Mouse (Mus musculus) forebrain, embryonic 12.5 days (tissue): Measurements from ENCODE around the gene Fam83e. TPM values are rescaled to one million over a fixed set of nuclear protein-coding genes. Genes with fewer than 3 reads are reported as not detected.
A peak's percentile ranks its signal among the peaks of the same experiment; 100 is the strongest.

Source experiments
- ATAC-seq: fragments of 200-750 bp; cut with Nextera tagmentation; 2 replicates; pipeline ENCODE4 v1.8.0; 2017; ENCODE audit warnings: moderate TSS enrichment; ENCODE audit not compliant: low FRiP score
- H3K27ac ChIP-seq: fragments of 300-500 bp; sonication (generic); 2 replicates; pipeline ENCODE4 v1.5.1; 2016; ENCODE audit warnings: mild to moderate bottlenecking
- H3K27me3 ChIP-seq: fragments of 300-500 bp; sonication (generic); 2 replicates; pipeline ENCODE4 v1.6.1; 2016; ENCODE audit warnings: mild to moderate bottlenecking
- H3K36me3 ChIP-seq: fragments of 300-500 bp; sonication (generic); replicated peaks from 2 replicates; pipeline ENCODE4 v1.6.1; 2016; ENCODE audit warnings: mild to moderate bottlenecking
- H3K4me1 ChIP-seq: fragments of 300-500 bp; sonication (generic); 2 replicates; pipeline ENCODE4 v1.6.1; 2016
- H3K4me2 ChIP-seq: fragments of 300-500 bp; sonication (generic); 2 replicates; pipeline ENCODE4 v1.6.1; 2016; ENCODE audit warnings: mild to moderate bottlenecking, moderate library complexity
- H3K4me3 ChIP-seq: fragments of 300-500 bp; sonication (generic); replicated peaks from 2 replicates; pipeline ENCODE4 v1.5.1; 2016; ENCODE audit warnings: mild to moderate bottlenecking
- H3K9ac ChIP-seq: fragments of 300-500 bp; sonication (generic); 2 replicates; pipeline ENCODE4 v1.6.1; 2016; ENCODE audit warnings: mild to moderate bottlenecking
- H3K9me3 ChIP-seq: fragments of 300-500 bp; sonication (generic); 2 replicates; pipeline ENCODE4 v1.6.1; 2016
- WGBS: fragments of 180-500 bp; shearing (Covaris S2); methylation state at CpG from one replicate; pipeline ENCODE4 v1.1.7; 2016; 5-methylcytosine and 5-hydroxymethylcytosine counted together
- polyA plus RNA-seq: library from polyadenylated mRNA; unstranded; fragments of >200 nt; fragmentation: Nextera tagmentation; extraction: Ambion mirVana; gene quantifications from 2 replicates; pipeline ENCODE4 v1.2.1, GENCODE M21; 2016

Gene Fam83e
- 1.1 and 1.5 TPM in 2 replicates for polyA plus RNA-seq

DNA sequence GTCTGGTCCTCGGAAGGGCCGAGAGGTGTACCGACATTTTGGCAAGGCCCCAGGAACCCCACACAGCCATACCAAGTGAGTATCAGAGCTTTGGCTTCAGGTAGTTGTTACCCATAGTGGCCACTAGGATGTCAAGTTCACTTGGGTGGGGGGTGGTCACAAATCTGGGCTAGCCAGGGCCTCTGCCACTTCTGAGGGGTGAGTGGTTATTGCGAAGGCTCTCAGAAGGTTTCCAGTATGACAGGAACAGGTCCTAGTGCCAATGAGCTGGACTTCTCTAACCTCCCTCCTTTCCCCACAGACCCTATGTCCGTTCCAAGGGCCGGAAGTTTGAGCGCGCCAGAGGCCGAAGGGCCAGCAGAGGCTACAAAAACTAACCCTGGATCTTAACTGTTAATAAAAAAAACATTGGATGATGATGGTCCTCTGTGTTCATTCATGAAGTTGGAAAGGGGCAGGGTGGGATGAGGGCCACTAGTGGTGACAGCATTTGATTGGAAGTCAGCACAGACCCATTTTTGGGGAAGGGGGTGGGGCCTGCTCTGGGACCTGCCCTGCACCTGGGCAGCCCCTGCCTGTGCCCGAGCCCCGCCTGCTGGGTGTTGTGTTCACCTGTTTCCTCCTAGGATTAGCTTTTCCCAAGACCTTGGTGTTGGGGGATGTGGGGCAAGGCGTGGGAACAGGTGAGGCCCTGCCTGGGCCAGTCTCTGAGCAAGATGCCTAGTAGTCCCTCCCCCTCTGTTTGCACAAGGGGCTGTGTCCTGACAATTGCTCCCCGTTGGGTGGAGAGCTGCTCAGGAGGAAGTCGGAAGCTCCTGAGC is at the start of gene Fam83e:
Gene Fam83e, plus strand, starts transcription at position 800 of the 821 bp plus-strand sequence.
- no peak within 1 kb of the TSS for H3K9ac ChIP-seq
- H3K4me1 ChIP-seq: peaks cover 32% of the 10 kb centered on the region
- H3K36me3 ChIP-seq: peaks cover 66% of the 10 kb centered on the region
- 83% methylated on average over 14 of the region's 14 CpGs for WGBS
- no peak within 1 kb of the TSS for H3K4me2 ChIP-seq
- H3K27ac ChIP-seq: 0 out of 2 replicates have a peak within 1 kb of the TSS, but pooled peaks have one; percentile 59
- no peaks in the 10 kb centered on the region for H3K9me3 ChIP-seq
- no peak within 1 kb of the TSS for H3K4me3 ChIP-seq
- H3K27me3 ChIP-seq: no peaks in the 10 kb centered on the region
- no peak for ATAC-seq

DNA sequence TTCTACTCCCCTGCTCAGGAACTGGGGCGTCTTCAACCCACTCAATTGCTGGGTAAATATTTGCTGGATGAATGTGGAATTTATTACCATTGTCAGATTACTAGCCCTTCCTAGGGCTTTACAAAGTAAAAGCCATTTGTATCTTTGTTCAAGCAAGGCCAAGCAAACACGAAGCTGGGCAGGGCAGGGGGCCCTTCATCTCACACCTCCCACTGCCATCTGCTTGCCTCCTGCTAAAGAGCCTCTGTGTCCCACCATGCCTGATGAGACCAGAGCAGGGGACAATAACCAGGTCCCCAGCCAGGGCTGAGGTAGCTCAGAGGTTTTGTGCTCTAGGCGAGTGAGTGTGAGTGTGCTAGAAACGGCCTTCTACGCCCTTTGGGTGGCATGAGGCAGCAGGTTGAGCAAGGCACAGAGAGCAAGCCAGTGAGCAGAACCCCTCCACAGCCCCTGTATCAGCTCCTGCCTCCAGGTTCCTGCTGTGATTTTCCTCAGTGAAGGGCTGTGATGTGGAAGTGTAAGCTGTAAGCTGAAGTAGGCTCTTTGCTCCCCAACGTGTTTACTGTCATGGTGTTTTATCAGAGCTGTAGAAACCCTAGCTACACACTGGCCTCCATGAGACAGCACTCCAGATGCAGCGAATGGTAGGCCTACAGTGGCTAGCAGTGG is 43.3 kb upstream of the Fam83e start:
- Histone ChIP-seq H3K27ac (no peak overlapping the region), H3K4me1 (peaks cover 5% of the 10 kb centered on the region), H3K9me3 (no peaks in the 10 kb centered on the region), H3K36me3 (no peaks in the 10 kb centered on the region), H3K4me3 (no peak overlapping the region), H3K27me3 (peaks cover 10% of the 10 kb centered on the region; the same call in 1 of the 2 replicates), H3K4me2 (no peak overlapping the region), H3K9ac (no peak overlapping the region)
- WGBS: 86% methylated on average over 7 of the region's 7 CpGs
- ATAC-seq: no peak

DNA sequence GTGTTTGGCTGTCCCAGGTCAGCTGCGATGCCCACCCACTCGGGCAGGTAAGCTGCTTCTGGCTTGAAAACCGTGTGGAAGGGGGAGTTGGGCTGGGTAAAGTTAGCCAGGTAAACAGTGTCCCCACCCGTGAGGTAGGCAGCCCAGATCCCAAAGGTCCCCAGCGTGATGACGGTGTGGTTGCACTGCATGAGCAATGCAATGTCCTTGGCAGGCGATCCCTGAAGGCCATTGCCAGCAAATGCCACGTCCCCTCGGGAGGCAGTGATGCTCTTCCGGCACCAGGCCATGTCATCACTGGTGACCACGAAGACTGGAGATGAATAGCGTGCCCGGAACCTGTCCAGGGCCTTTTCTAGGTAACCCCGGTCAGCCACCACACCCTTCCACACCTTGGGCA is 42.5 kb upstream of the Fam83e start:
- Histone ChIP-seq H3K9me3 (no peaks in the 10 kb centered on the region), H3K36me3 (no peaks in the 10 kb centered on the region), H3K4me3 (no peak overlapping the region), H3K27ac (no peak overlapping the region), H3K4me1 (peaks cover 9% of the 10 kb centered on the region), H3K9ac (no peak overlapping the region), H3K27me3 (peaks cover 9% of the 10 kb centered on the region; the same call in 1 of the 2 replicates), H3K4me2 (no peak overlapping the region)
- 94% methylated on average over 14 of the region's 14 CpGs for WGBS
- ATAC-seq: no peak

DNA sequence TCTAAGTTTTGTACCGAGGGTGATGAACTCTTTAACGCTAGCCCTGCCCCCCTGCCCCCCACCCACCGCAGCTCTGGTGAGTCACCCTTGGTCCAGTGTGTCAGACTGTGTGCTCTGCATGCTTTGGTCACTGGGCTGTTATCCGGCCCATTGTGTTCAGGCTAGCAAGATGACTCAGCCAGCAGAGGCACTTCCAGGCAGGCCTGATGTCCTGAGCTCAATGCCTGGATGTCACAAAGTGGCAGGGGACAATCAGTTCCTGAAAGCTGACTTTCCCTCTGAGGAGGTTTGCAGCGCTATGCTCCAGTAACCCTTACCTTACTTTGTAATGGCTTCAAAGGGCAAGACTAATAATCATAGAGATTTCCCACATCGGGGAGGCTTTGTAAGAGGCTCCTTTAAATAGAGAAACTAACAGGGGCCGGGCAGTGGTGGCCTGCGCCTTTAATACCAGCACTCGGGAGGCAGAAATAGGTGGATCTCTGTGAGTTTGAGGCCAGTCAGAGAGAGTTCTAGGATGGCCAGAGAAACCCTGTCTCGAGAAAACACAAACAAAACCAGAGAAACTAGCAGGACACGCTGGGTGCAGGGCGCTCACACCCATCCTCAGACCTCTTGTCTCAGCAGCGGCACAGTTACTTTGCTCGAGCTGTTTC is 40.9 kb upstream of the Fam83e start:
- H3K4me3 ChIP-seq: no peak overlapping the region
- no peak overlapping the region for H3K27ac ChIP-seq
- H3K9ac ChIP-seq: no peak overlapping the region
- no peak for ATAC-seq
- H3K27me3 ChIP-seq: peaks cover 12% of the 10 kb centered on the region
- H3K4me2 ChIP-seq: no peak overlapping the region
- peaks cover 9% of the 10 kb centered on the region for H3K4me1 ChIP-seq
- H3K9me3 ChIP-seq: no peaks in the 10 kb centered on the region
- no peaks in the 10 kb centered on the region for H3K36me3 ChIP-seq
- 68% methylated on average over 14 of the region's 14 CpGs for WGBS

DNA sequence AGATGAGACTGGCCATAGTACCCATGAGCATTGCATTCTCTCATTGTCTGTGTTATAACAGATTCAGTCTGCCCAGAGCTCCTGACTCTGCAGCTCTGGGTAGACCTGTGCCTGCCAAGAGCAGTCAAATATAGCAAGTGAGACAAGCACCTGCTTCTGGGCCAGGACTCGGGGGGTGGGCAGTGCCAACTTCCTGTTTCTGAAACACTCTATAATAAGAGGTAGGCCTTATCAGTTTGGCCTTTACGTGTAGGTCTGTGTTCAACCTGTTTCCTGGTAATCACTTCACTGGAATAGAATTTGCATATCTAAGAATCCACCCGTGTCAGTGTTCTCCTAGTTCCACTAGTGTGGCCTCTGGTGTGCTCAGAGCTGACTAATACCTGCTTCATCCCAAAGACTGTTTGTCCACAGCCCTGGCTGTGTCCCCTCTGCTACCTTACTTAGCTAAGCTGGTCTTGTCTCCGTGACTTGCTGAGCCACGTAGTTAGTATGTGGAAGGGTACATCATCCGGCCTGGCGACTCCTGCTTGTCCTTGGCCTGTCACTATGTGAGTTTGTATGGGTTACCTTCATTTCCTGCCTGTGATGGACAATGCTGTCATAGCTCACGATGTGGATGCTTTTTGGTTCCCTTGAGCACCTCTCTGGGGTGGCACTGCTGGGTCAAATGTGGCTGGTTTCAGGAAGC is 39.8 kb upstream of the Fam83e start:
- Histone ChIP-seq H3K4me1 (peaks cover 13% of the 10 kb centered on the region), H3K4me2 (no peak overlapping the region), H3K9ac (no peak overlapping the region), H3K27me3 (peaks cover 20% of the 10 kb centered on the region), H3K36me3 (no peaks in the 10 kb centered on the region), H3K4me3 (no peak overlapping the region), H3K9me3 (no peaks in the 10 kb centered on the region), H3K27ac (no peak overlapping the region)
- no peak for ATAC-seq
- WGBS: 91% methylated on average over 8 of the region's 8 CpGs

DNA sequence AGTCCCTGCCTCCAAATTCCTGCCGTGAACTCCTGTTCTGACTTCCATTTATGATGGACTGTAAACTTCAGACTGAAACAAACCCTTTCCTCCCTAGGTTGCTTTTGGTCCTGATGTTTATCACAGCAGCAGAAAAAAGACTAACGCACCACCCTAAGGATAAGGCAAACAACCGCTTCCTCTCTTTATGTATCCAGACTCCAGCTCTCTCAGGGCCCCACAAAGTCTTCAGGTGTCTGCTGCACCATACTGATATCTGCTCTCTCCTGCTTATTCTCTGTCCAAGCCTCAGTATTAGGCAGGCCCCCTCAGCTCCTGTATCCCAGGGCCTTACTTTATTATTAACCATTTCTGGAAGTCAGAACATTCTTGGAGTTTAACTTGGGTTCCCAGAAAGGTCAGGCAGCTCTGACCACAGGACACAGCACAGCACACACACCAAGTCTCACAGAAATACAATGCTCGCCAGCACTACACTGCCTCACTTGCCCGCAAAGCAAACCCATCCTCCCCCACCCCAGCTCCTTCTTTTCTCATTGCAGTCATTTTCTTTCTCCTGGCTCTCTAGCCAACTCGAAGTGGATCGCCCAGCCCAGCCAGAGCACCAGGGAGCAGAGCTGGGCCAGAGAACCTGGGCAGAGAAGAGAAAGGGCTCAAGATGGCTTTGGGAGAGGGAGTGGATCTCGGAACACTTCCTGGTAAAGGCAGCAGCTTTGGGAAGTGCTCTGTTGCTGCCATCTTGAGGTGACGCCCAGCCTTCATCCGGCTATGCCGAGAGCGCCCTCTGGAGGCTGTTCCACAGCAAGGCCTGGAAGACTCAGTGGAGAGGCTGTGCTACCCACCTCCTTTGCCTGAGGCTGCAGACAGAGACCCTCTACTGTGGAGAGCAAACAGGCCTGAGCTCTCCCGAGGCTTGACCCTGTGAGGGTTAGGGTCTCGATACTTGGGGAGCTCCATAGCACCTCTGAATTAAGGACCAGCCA is 38.6 kb upstream of the Fam83e start:
- Histone ChIP-seq H3K4me1 (peaks cover 15% of the 10 kb centered on the region), H3K4me3 (peak overlapping the region; percentile 21), H3K27me3 (peaks cover 21% of the 10 kb centered on the region), H3K9ac (no peak overlapping the region; the same call in 1 of the 2 replicates), H3K9me3 (no peaks in the 10 kb centered on the region), H3K4me2 (peak overlapping the region; percentile 42), H3K36me3 (no peaks in the 10 kb centered on the region), H3K27ac (peak overlapping the region; percentile 71)
- 29% methylated on average over 14 of the region's 14 CpGs for WGBS
- ATAC-seq: peak; percentile 87

DNA sequence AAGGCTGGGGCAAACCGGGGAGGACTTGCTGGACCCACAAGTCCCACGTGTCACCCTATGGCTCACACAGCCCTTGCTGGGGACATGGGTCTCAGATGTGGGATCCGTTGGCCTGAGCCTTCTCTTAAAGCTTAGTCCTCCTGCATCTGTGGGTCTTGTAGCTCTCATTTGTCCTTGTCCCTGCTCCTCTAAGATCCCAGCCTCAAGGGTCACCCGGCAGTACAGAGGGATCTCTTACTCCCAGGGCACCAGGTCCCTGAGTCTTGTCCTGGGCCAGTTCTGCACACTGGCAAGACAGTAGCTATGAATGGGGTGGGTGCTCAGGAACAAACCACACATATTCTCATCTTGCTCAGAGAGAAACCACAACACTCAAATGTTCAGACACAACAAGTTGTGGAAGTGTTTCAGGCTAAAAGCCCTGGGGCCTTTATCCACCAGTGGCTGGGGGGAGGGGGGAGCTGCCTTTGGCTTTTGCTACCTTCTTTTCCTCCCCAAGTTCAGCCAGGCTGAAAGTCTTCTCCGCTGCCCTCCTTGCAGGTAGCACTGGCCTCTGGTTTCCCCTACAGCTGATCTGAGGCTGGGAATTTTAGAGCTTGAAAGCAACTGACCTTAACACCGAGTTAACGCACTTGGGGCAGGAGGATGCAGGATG is 37.5 kb upstream of the Fam83e start, which contains the start of gene Ntn5:
Gene Ntn5, plus strand, starts transcription at position 627 of the 655 bp plus-strand sequence.
- peaks cover 21% of the 10 kb centered on the region for H3K27me3 ChIP-seq
- WGBS: 73% methylated on average over 7 of the region's 7 CpGs
- no peaks in the 10 kb centered on the region for H3K9me3 ChIP-seq
- no peak for ATAC-seq
- H3K27ac ChIP-seq: no peak within 1 kb of the TSS
- no peak within 1 kb of the TSS for H3K4me2 ChIP-seq
- H3K4me1 ChIP-seq: peaks cover 15% of the 10 kb centered on the region
- no peaks in the 10 kb centered on the region for H3K36me3 ChIP-seq
- no peak within 1 kb of the TSS for H3K9ac ChIP-seq
- H3K4me3 ChIP-seq: peak within 1 kb of the TSS; percentile 21; the same call in 1 of the 2 replicates

DNA sequence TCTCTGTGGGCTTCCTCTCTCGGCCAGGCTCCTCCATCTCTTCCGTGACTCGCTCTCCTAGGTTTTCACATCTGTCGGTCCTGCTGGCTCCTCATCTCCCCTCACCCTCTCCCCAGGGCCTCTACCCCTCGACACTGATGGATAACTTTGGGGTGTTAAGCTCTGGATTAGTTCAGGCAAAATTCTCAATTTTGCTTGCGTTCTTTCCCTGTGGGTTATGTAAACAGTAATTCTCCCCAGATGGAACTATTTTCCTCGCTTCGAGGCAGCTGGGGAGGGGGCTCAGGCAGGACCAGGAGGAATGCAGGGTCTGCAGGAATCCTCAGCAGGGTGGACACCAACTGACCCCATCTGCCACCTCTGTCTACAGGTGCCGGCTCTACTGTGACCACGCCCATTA is 35.2 kb upstream of the Fam83e start:
- WGBS: 67% methylated on average over 10 of the region's 10 CpGs
- H3K4me1 ChIP-seq: peaks cover 15% of the 10 kb centered on the region
- no peaks in the 10 kb centered on the region for H3K36me3 ChIP-seq
- H3K27ac ChIP-seq: no peak overlapping the region
- H3K27me3 ChIP-seq: peaks cover 25% of the 10 kb centered on the region
- H3K4me2 ChIP-seq: no peak overlapping the region
- no peak for ATAC-seq
- H3K4me3 ChIP-seq: no peak overlapping the region
- no peak overlapping the region for H3K9ac ChIP-seq
- H3K9me3 ChIP-seq: no peaks in the 10 kb centered on the region

DNA sequence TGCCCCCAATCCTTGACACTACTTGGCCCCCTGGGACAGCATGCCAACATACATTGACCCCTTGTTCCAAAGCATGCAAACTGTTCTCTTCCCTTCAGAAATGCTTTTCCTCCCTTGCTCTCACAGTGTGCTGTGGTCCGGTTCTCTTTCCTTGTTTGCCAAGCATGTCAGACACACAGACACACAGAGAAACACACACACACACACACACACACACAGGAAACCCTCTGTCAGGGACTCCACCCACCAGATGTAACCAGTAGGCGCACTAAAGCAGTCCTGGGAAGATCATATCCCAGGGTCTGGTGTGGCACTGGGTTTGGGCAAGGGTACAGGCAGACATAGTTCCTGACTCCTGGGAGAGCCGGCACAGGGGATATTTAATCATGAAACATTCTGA is 34.2 kb upstream of the Fam83e start:
- no peaks in the 10 kb centered on the region for H3K36me3 ChIP-seq
- WGBS: 83% methylated on average over 3 of the region's 3 CpGs
- peaks cover 15% of the 10 kb centered on the region for H3K4me1 ChIP-seq
- no peak overlapping the region for H3K27ac ChIP-seq
- no peak for ATAC-seq
- H3K4me3 ChIP-seq: no peak overlapping the region
- H3K9me3 ChIP-seq: no peaks in the 10 kb centered on the region
- H3K9ac ChIP-seq: no peak overlapping the region
- no peak overlapping the region for H3K4me2 ChIP-seq
- peaks cover 25% of the 10 kb centered on the region for H3K27me3 ChIP-seq

DNA sequence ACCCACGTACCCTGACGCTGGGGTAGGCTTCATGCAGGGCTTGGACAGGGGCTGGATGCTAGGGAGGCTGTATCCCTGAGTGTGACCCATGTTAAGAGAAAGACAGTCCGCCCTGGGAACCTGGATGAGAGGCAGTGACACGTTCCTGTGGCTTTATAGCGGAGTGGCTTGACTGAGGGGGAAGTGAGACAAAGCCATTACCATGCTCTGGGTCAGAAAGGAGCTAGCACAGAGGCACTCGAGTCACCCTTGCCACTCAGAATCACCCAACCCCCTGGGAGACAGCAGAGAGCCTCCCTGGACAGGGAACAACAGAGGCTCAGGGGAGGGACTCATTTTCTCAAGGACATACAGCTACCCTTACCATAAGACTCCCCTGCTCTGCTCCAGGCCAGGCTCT is 31.9 kb upstream of the Fam83e start:
- no peaks in the 10 kb centered on the region for H3K9me3 ChIP-seq
- no peaks in the 10 kb centered on the region for H3K36me3 ChIP-seq
- no peak for ATAC-seq
- peaks cover 6% of the 10 kb centered on the region; the same call in 1 of the 2 replicates for H3K4me1 ChIP-seq
- WGBS: 66% methylated on average over 6 of the region's 6 CpGs
- peaks cover 21% of the 10 kb centered on the region for H3K27me3 ChIP-seq
- no peak overlapping the region; the same call in 1 of the 2 replicates for H3K9ac ChIP-seq
- H3K27ac ChIP-seq: no peak overlapping the region
- H3K4me2 ChIP-seq: no peak overlapping the region
- H3K4me3 ChIP-seq: no peak overlapping the region
